ENCODE assay signal across 26 mouse cellular contexts in genomic region chr12:44432727-44433126, GRCm38 (mm10).
"Had no signal": no experiment of that assay in that cellular context is flagged by ENCODE, and none has a peak within 500 bp of the region (broad histone marks: within the 10 kb centered on the region; RNA-seq: fewer than 3 reads in every experiment).

No protein-coding gene starts in this region.

- H3K4me2 ChIP-seq: heart, embryonic 11.5 days; heart, embryonic 13.5 days; heart, embryonic 15.5 days; hindbrain, embryonic 12.5 days; hindbrain, embryonic 15.5 days; kidney, embryonic 15.5 days; limb, embryonic 12.5 days; liver, embryonic 11.5 days; liver, embryonic 13.5 days; liver, embryonic 15.5 days had no signal

- DNase-seq: gastrocnemius, postnatal 14 days; gastrocnemius, postnatal 36 days; heart, adult 2 months; heart, postnatal 14 days; heart, postnatal 36 days; kidney, adult 11 months; kidney, adult 2 months; kidney, adult 9 months; kidney, postnatal 14 days; kidney, postnatal 36 days; liver; liver, embryonic 13.5 days had no signal

- H3K27me3 ChIP-seq: heart, embryonic 13.5 days; heart, embryonic 15.5 days; hindbrain, embryonic 12.5 days; hindbrain, embryonic 15.5 days; kidney, embryonic 15.5 days; limb, embryonic 12.5 days; liver, embryonic 13.5 days; liver, embryonic 15.5 days had no signal

- ATAC-seq: hindbrain, postnatal 0 days; intestine, embryonic 16.5 days had no signal

- H3K4me3 ChIP-seq: heart, adult 2 months; heart, embryonic 13.5 days; heart, embryonic 15.5 days; hindbrain, embryonic 12.5 days; hindbrain, embryonic 15.5 days; kidney, embryonic 15.5 days; left cerebral cortex, adult 2 months; limb, embryonic 10.5 days; limb, embryonic 12.5 days; liver, embryonic 13.5 days; liver, embryonic 15.5 days had no signal

- H3K4me1 ChIP-seq: heart, embryonic 13.5 days; heart, embryonic 15.5 days; kidney, embryonic 15.5 days; liver, embryonic 13.5 days; liver, embryonic 15.5 days had no signal

- H3K36me3 ChIP-seq: heart, embryonic 13.5 days; heart, embryonic 15.5 days; hindbrain, embryonic 12.5 days; hindbrain, embryonic 15.5 days; kidney, embryonic 15.5 days; limb, embryonic 10.5 days; limb, embryonic 12.5 days; liver, embryonic 13.5 days; liver, embryonic 15.5 days had no signal

- H3K9me3 ChIP-seq: heart, embryonic 13.5 days; heart, embryonic 15.5 days; hindbrain, embryonic 12.5 days; hindbrain, embryonic 15.5 days; kidney, embryonic 15.5 days; limb, embryonic 10.5 days; limb, embryonic 12.5 days; liver, embryonic 13.5 days; liver, embryonic 15.5 days had no signal

- H3K27ac ChIP-seq: heart, adult 2 months; heart, embryonic 13.5 days; heart, embryonic 15.5 days; hindbrain, embryonic 12.5 days; hindbrain, embryonic 15.5 days; hindbrain, postnatal 0 days; kidney, embryonic 15.5 days; kidney, postnatal 0 days; left cerebral cortex, adult 2 months; limb, embryonic 10.5 days; limb, embryonic 12.5 days; liver, embryonic 13.5 days; liver, embryonic 15.5 days had no signal

- H3K9ac ChIP-seq: heart, embryonic 13.5 days; heart, embryonic 15.5 days; hindbrain, embryonic 12.5 days; hindbrain, embryonic 15.5 days; kidney, embryonic 15.5 days; limb, embryonic 12.5 days; liver, embryonic 13.5 days; liver, embryonic 15.5 days had no signal
